Mouse (Mus musculus): Measurements from ENCODE around the gene Plek2. TPM values are rescaled to one million over a fixed set of nuclear protein-coding genes. Genes with fewer than 3 reads are reported as not detected.

The Plek2 gene
- total RNA-seq, 2 experiments from 2014 or later, result 28.4 to 46.5 TPM

GRCm38 (mm10) chr12:78914458-78914857 is 7.7 kb upstream of the Plek2 start:
- no peak for ATAC-seq (replicated peaks; ENCODE audit: low FRiP score, poor library complexity, severe bottlenecking)

- peak; percentile 79 for ATAC-seq (replicated peaks; ENCODE audit: low FRiP score, poor library complexity, severe bottlenecking)
Observed at GRCm38 (mm10) chr12:78911707-78912417, 5.1 kb upstream of the Plek2 start.

- peak; percentile 76 for ATAC-seq (replicated peaks; ENCODE audit: low FRiP score, poor library complexity, severe bottlenecking)
Observed at GRCm38 (mm10) chr12:78910684-78911461, 4.1 kb upstream of the Plek2 start.

- no peak for ATAC-seq (replicated peaks; ENCODE audit: low FRiP score, poor library complexity, severe bottlenecking)
Observed at GRCm38 (mm10) chr12:78908081-78908605, 1.4 kb upstream of the Plek2 start.

GRCm38 (mm10) chr12:78904499-78904898 is 2.3 kb downstream of the Plek2 start:
- ATAC-seq (replicated peaks; ENCODE audit: low FRiP score, poor library complexity, severe bottlenecking), result no peak

DNA sequence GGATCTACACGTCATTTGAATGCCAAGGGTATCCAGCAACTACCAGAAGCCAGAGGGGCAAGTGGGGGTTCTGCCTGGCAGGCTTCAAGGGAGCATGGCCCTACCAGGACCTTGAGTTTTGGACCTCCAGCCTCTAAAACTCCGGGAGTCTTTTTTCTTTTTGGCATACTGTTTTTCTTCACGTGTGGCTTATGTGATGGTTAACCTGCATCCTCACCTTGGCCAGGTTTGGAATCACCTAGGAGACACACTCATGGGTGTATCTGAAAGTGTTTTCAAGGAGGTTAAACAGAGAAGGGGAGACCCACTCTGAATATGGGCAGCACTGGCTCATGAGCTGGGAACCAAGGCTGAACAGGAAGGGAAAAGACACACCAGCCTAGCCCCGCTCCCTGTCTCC is 3.5 kb downstream of the Plek2 start:
- no peak for ATAC-seq (replicated peaks; ENCODE audit: low FRiP score, poor library complexity, severe bottlenecking)

GRCm38 (mm10) chr12:78901467-78901866 is 5.3 kb downstream of the Plek2 start:
- ATAC-seq (replicated peaks; ENCODE audit: low FRiP score, poor library complexity, severe bottlenecking), result no peak

GRCm38 (mm10) chr12:78897861-78898260 is 8.9 kb downstream of the Plek2 start:
- no peak for ATAC-seq (replicated peaks; ENCODE audit: low FRiP score, poor library complexity, severe bottlenecking)

- no peak for ATAC-seq (replicated peaks; ENCODE audit: low FRiP score, poor library complexity, severe bottlenecking)
Observed at GRCm38 (mm10) chr12:78891149-78891548, 15.6 kb downstream of the Plek2 start.

- no peak for ATAC-seq (replicated peaks; ENCODE audit: low FRiP score, poor library complexity, severe bottlenecking)
Observed at GRCm38 (mm10) chr12:78890062-78890461, 16.7 kb downstream of the Plek2 start.

DNA sequence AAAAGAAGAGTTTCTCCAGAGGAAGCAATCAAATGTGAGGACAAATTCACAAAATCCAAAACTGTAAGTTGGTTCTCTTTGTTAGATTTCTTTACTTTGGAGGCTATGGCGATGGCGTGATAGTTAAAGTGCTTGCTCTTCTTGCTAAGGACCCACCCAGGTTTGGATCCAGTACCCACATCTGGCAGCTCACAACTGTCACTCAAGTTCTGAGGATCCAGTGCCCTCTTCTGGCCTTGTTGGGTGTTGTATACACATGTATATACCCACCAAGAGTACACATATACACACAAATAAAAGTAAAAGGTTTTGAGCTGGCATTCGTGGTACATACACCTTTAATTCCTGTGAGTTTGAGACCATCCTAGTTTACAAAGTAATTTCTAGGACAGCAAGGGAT is 32.2 kb downstream of the Plek2 start:
- no peak for ATAC-seq (replicated peaks; ENCODE audit: low FRiP score, poor library complexity, severe bottlenecking)

DNA sequence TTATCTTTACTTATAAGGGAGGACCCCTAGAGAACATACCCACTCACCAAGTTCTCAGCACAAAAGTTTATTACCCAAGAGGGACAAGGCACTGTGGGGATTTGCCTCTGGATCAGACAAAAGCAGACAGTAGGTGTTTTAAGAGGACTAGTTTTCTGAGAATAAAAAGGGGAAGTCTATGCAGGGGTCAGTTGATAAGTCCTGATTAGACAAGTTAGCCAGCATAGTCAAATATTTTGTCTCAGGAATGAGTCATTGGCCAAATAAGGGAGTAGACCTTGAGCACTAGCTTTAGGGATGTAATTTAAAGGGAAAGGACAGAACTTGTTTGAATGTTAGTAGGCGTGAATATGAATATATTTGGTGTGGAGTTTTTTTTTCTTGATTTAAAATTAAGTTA is 38.6 kb downstream of the Plek2 start:
- ATAC-seq (replicated peaks; ENCODE audit: low FRiP score, poor library complexity, severe bottlenecking), result no peak

DNA sequence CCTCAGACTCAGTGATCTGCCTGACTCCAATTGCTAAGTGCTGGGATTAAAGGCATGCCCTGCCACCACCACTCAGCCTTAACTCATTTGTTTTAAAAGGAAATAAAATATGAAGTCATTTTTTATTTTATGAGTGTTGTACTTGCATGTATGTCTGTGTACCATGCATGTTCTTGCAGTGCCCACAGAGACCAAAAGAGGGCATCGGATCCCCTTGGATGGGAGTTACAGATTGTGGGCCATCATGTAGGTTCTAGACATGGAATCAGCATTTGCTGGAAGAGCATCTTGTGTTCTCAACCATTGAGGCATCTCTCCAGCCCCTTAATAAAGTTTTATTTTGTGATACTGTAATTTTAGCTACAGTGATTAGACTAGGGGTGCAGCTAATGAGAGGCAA is 41.3 kb downstream of the Plek2 start:
- ATAC-seq (replicated peaks; ENCODE audit: low FRiP score, poor library complexity, severe bottlenecking), result no peak

DNA sequence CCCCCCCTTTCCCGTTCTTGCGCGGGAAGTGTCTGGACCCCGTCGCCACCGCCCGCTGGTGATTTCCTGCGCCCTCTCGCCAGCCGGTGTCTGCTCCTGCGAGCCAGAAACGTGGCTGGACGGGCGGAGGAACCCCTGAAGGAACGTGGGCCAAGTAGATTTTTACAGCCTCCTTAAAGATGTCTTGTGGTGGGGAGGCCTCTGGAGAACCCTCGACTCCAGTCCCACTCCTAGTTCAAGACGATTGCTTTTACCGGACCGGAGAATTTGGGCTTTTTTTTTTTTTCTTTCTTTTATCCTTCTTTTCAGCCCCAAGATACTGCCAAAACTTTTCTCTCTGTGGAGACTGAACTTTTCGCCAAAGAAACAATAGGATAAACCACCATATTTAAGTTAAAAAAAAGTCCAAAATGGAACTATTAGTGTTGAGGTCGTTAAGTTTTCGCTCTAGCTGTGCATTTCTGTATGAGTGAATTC is 44.5 kb downstream of the Plek2 start:
- peak; percentile 53 for ATAC-seq (replicated peaks; ENCODE audit: low FRiP score, poor library complexity, severe bottlenecking)

GRCm38 (mm10) chr12:78861496-78862253 is 45.1 kb downstream of the Plek2 start, which contains the start of the genes Atp6v1d and Eif2s1:
Gene Atp6v1d, minus strand, starts transcription at chr12:78861638.
Gene Eif2s1, plus strand, starts transcription at chr12:78861819.
- peak; percentile 87 for ATAC-seq (replicated peaks; ENCODE audit: low FRiP score, poor library complexity, severe bottlenecking)

GRCm38 (mm10) chr12:78860921-78861495 is 45.8 kb downstream of the Plek2 start:
- ATAC-seq (replicated peaks; ENCODE audit: low FRiP score, poor library complexity, severe bottlenecking), result peak; percentile 17

- ATAC-seq (replicated peaks; ENCODE audit: low FRiP score, poor library complexity, severe bottlenecking), result no peak
Observed at GRCm38 (mm10) chr12:78848246-78848645, 58.5 kb downstream of the Plek2 start.

GRCm38 (mm10) chr12:78842429-78842828 is 64.3 kb downstream of the Plek2 start:
- no peak for ATAC-seq (replicated peaks; ENCODE audit: low FRiP score, poor library complexity, severe bottlenecking)

- ATAC-seq (replicated peaks; ENCODE audit: low FRiP score, poor library complexity, severe bottlenecking), result no peak
Observed at GRCm38 (mm10) chr12:78839906-78840305, 66.9 kb downstream of the Plek2 start.
